Mouse (Mus musculus) heart, adult 2 months (tissue): ENCODE data around the gene Oscar. TPM values are rescaled to one million over a fixed set of nuclear protein-coding genes. Genes with fewer than 3 reads are reported as not detected.
A peak's percentile ranks its signal among the peaks of the same experiment; 100 is the strongest.

Experiments used
- DNase-seq, 2 experiments: peaks; one replicate each; pipeline ENCODE4 v3.0.0; 2021
- H3K27ac ChIP-seq: fragments of 200-600 bp; 2 replicates; pipeline ENCODE4 v1.8.1; 2022
- H3K27me3 ChIP-seq: fragments of 200-500 bp; 2 replicates; pipeline ENCODE4 v1.6.1; 2012; ENCODE audit warnings: mild to moderate bottlenecking, low read length, inconsistent platforms, mixed read lengths; ENCODE audit not compliant: control insufficient read depth, insufficient read depth
- H3K36me3 ChIP-seq: fragments of 200-500 bp; 2 replicates; pipeline ENCODE4 v1.6.1; 2012; ENCODE audit warnings: low read length, inconsistent platforms; ENCODE audit not compliant: control insufficient read depth, insufficient read depth
- H3K4me1 ChIP-seq: fragments of 200-500 bp; 2 replicates; pipeline ENCODE4 v1.6.1; 2011; ENCODE audit warnings: low read length; ENCODE audit not compliant: control insufficient read depth, insufficient read depth
- H3K4me3 ChIP-seq: fragments of 200-600 bp; 2 replicates; pipeline ENCODE4 v1.8.1; 2022
- H3K79me2 ChIP-seq: fragments of 200-500 bp; replicated peaks from 2 replicates; pipeline ENCODE4 v1.6.1; 2012; ENCODE audit warnings: mild to moderate bottlenecking, inconsistent platforms, low read length, moderate library complexity, mixed read lengths; ENCODE audit not compliant: control insufficient read depth, insufficient read depth
- H3K9ac ChIP-seq: fragments of 200-500 bp; 2 replicates; pipeline ENCODE4 v1.6.1; 2012; ENCODE audit warnings: low read depth, mild to moderate bottlenecking, control low read depth, inconsistent platforms, low read length, mixed read lengths
- CTCF ChIP-seq: fragments of 200-600 bp; IDR thresholded peaks from 2 replicates; pipeline ENCODE4 v1.8.1; 2022; ENCODE audit warnings: antibody characterized with exemption, mild to moderate bottlenecking, moderate library complexity
- EP300 ChIP-seq: fragments of 200-500 bp; IDR thresholded peaks from 2 replicates; pipeline ENCODE4 v1.6.1; 2011; ENCODE audit warnings: low read depth, low read length, control low read depth; ENCODE audit not compliant: insufficient read depth
- POLR2A ChIP-seq: fragments of 200-500 bp; IDR thresholded peaks from 2 replicates; pipeline ENCODE4 v1.6.1; 2011; ENCODE audit warnings: mild to moderate bottlenecking, low read depth, low read length, control low read depth; ENCODE audit not compliant: insufficient read depth
- WGBS: fragments of 180-500 bp; shearing (Covaris S2); methylation state at CpG from one replicate; pipeline ENCODE4 v1.1.7; 2018; 5-methylcytosine and 5-hydroxymethylcytosine counted together
- intact Hi-C: fragments of 180-260 bp; cut with DNase I; formaldehyde crosslinking; loops from one replicate; pipeline ENCODE4 v1.15.1; 2025
- polyA plus RNA-seq: library from polyadenylated mRNA; depleted of rRNA; stranded (reverse); fragments of >200 nt; gene quantifications from 2 replicates; pipeline ENCODE4 v1.2.3, GENCODE M21; 2012
- total RNA-seq, 2 experiments: library from RNA; stranded (reverse); gene quantifications; 2 replicates each; pipeline ENCODE4 v1.2.3; 2021

Gene Oscar
- total and polyA plus RNA-seq, 3 experiments: 0.21 to 0.45 TPM; not detected in 1

- Histone ChIP-seq H3K27me3 (no peaks in the 10 kb centered on the region), H3K4me1 (peaks cover 16% of the 10 kb centered on the region), H3K36me3 (peaks cover 14% of the 10 kb centered on the region), H3K9ac (no peak overlapping the region), H3K4me3 (no peak overlapping the region), H3K79me2 (peaks cover 5% of the 10 kb centered on the region), H3K27ac (no peak overlapping the region)
- WGBS: 56% methylated on average over 5 of the region's 5 CpGs
- DNase-seq: no peak
- intact Hi-C loops: no loop called here
- TF ChIP-seq POLR2A (no peak), CTCF (no peak), EP300 (no peak)
These were observed 27.5 kb upstream of the Oscar start for GRCm38 (mm10) chr7:3643412-3643811.

- H3K36me3 ChIP-seq: no peaks in the 10 kb centered on the region
- intact Hi-C loops: no loop called here
- H3K79me2 ChIP-seq: 0 out of 2 replicates have a peak, but pooled peaks cover 2% of the 10 kb centered on the region
- H3K27ac ChIP-seq: no peak overlapping the region; the same call in 1 of the 2 replicates
- 49% methylated on average over 3 of the region's 3 CpGs for WGBS
- H3K4me3 ChIP-seq: peak overlapping the region; percentile 90
- no peak for DNase-seq
- no peak for TF ChIP-seq POLR2A
- TF ChIP-seq CTCF: no peak
- no peak for TF ChIP-seq EP300
- peaks cover 5% of the 10 kb centered on the region; the same call in 1 of the 2 replicates for H3K4me1 ChIP-seq
- no peaks in the 10 kb centered on the region for H3K27me3 ChIP-seq
- no peak overlapping the region for H3K9ac ChIP-seq
These were observed 14.5 kb upstream of the Oscar start for GRCm38 (mm10) chr7:3630478-3630815.

GRCm38 (mm10) chr7:3629543-3630477 is 13.9 kb upstream of the Oscar start, which contains the start of the genes Tfpt and Prpf31:
Tfpt (minus strand) TSS chr7:3629929.
Prpf31 (plus strand) TSS chr7:3629985.
- intact Hi-C loops: loop anchor here (1.0 to 10.0 kb wide), 3 partner anchors 13 to 815 kb away; partner anchors contain the start of genes Mboat7, Ndufa3, Rdh13 and Tsen34
- Histone ChIP-seq H3K36me3 (no peaks in the 10 kb centered on the region), H3K27me3 (no peaks in the 10 kb centered on the region), H3K27ac (peak within 1 kb of the TSS; percentile 95), H3K4me1 (peaks cover 5% of the 10 kb centered on the region; the same call in 1 of the 2 replicates), H3K9ac (peak within 1 kb of the TSS; percentile 66), H3K79me2 (0 out of 2 replicates have a peak, but pooled peaks cover 2% of the 10 kb centered on the region), H3K4me3 (peak within 1 kb of the TSS; percentile 90)
- WGBS: under 1% methylated on average over 47 of the region's 47 CpGs
- DNase-seq: peak; percentile 94 to 95
- TF ChIP-seq POLR2A (peak; percentile 73), CTCF (no peak), EP300 (peak; percentile 66; the same call in 1 of the 2 replicates)

GRCm38 (mm10) chr7:3629030-3629429 is 13.1 kb upstream of the Oscar start:
- WGBS: 34% methylated on average over 4 of the region's 4 CpGs
- peak overlapping the region; percentile 90 for H3K4me3 ChIP-seq
- intact Hi-C loops: loop anchor here (1.0 to 10.0 kb wide), 3 partner anchors 12 to 816 kb away; partner anchors contain the start of genes Mboat7, Ndufa3, Rdh13 and Tsen34
- H3K27ac ChIP-seq: peak overlapping the region; percentile 95
- H3K4me1 ChIP-seq: peaks cover 5% of the 10 kb centered on the region; the same call in 1 of the 2 replicates
- H3K27me3 ChIP-seq: no peaks in the 10 kb centered on the region
- no peak for TF ChIP-seq POLR2A
- no peak for DNase-seq
- no peaks in the 10 kb centered on the region for H3K36me3 ChIP-seq
- 0 out of 2 replicates have a peak, but pooled peaks cover 2% of the 10 kb centered on the region for H3K79me2 ChIP-seq
- H3K9ac ChIP-seq: peak overlapping the region; percentile 60

GRCm38 (mm10) chr7:3617242-3617995 is 1.5 kb upstream of the Oscar start, which contains the start of gene Ndufa3:
Ndufa3 (plus strand) TSS chr7:3617373.
- peak within 1 kb of the TSS; percentile 92 for H3K4me3 ChIP-seq
- H3K27me3 ChIP-seq: no peaks in the 10 kb centered on the region
- peak within 1 kb of the TSS; percentile 67 for H3K9ac ChIP-seq
- H3K36me3 ChIP-seq: no peaks in the 10 kb centered on the region
- H3K27ac ChIP-seq: peak within 1 kb of the TSS; percentile 81
- 1% methylated on average over 32 of the region's 32 CpGs for WGBS
- peak; percentile 94 for TF ChIP-seq POLR2A
- TF ChIP-seq CTCF: no peak
- TF ChIP-seq EP300: 0 out of 2 replicates have a peak, but pooled peaks have one; percentile 17
- no peaks in the 10 kb centered on the region for H3K79me2 ChIP-seq
- DNase-seq: peak; percentile 86 to 90
- intact Hi-C loops: loop anchor here (1.0 kb wide), 1 partner anchor 12 kb away; the partner anchor contains the start of genes Prpf31 and Tfpt
- H3K4me1 ChIP-seq: no peaks in the 10 kb centered on the region
